Mouse (Mus musculus) E14TG2a.4 (cell line): ENCODE results near the gene Ifnar2.
A peak's percentile ranks its signal among the peaks of the same experiment; 100 is the strongest.

Experiments used
- H3K27me3 ChIP-seq: 2 replicates; pipeline ENCODE4 v1.6.1; 2014; ENCODE audit warnings: low read length, control low read depth; ENCODE audit not compliant: insufficient read depth
- H3K36me3 ChIP-seq: 2 replicates; pipeline ENCODE4 v1.6.1; 2014; ENCODE audit warnings: low read length, control low read depth; ENCODE audit not compliant: insufficient read depth
- H3K4me1 ChIP-seq: replicated peaks from 2 replicates; pipeline ENCODE4 v1.6.1; 2014; ENCODE audit warnings: low read depth, low read length, control low read depth
- H3K4me3 ChIP-seq: replicated peaks from 2 replicates; pipeline ENCODE4 v1.5.1; 2014; ENCODE audit warnings: mild to moderate bottlenecking, low read length
- H3K9me3 ChIP-seq: 2 replicates; pipeline ENCODE4 v1.6.1; 2014; ENCODE audit warnings: low read length, control low read depth
- CTCF ChIP-seq: conservative IDR thresholded peaks from 2 replicates; pipeline ENCODE4 v1.5.1; 2014; ENCODE audit warnings: low read length
- NANOG ChIP-seq: IDR thresholded peaks from 2 replicates; pipeline ENCODE4 v1.6.1; 2014; ENCODE audit warnings: borderline replicate concordance, low read length, mixed read lengths
- POU5F1 ChIP-seq: IDR thresholded peaks from 2 replicates; pipeline ENCODE4 v1.6.1; 2014; ENCODE audit warnings: low read length, borderline replicate concordance

The Ifnar2 gene

GRCm38 (mm10) chr16:91403784-91404183 lies 31.2 kb downstream of the Ifnar2 start:
- H3K4me3 ChIP-seq, result no peak overlapping the region
- peaks cover 17% of the 10 kb centered on the region for H3K4me1 ChIP-seq
- peaks cover 41% of the 10 kb centered on the region for H3K27me3 ChIP-seq
- no peak for TF ChIP-seq POU5F1
- no peak for TF ChIP-seq CTCF
- TF ChIP-seq NANOG, result no peak
- no peaks in the 10 kb centered on the region for H3K9me3 ChIP-seq
- no peaks in the 10 kb centered on the region for H3K36me3 ChIP-seq

DNA sequence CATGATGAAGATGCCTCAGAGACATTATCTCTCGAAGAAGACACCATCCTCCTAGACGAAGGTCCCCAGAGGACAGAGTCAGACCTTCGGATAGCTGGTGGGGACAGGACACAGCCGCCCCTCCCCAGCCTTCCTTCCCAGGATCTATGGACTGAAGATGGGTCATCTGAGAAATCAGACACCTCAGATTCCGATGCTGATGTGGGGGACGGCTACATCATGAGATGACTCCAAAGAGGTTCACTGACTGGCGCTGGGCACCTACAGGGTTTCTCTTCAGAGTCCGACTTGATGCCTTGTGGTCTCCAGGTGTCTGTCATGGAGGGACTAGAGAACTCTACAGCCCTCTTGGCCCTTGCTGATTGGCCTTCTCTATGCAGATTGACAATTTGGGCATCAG lies 31.6 kb downstream of the Ifnar2 start:
- no peaks in the 10 kb centered on the region for H3K9me3 ChIP-seq
- no peaks in the 10 kb centered on the region for H3K36me3 ChIP-seq
- peaks cover 43% of the 10 kb centered on the region for H3K27me3 ChIP-seq
- no peak overlapping the region for H3K4me3 ChIP-seq
- TF ChIP-seq POU5F1, result no peak
- TF ChIP-seq CTCF, result no peak
- no peak for TF ChIP-seq NANOG
- peaks cover 17% of the 10 kb centered on the region for H3K4me1 ChIP-seq

DNA sequence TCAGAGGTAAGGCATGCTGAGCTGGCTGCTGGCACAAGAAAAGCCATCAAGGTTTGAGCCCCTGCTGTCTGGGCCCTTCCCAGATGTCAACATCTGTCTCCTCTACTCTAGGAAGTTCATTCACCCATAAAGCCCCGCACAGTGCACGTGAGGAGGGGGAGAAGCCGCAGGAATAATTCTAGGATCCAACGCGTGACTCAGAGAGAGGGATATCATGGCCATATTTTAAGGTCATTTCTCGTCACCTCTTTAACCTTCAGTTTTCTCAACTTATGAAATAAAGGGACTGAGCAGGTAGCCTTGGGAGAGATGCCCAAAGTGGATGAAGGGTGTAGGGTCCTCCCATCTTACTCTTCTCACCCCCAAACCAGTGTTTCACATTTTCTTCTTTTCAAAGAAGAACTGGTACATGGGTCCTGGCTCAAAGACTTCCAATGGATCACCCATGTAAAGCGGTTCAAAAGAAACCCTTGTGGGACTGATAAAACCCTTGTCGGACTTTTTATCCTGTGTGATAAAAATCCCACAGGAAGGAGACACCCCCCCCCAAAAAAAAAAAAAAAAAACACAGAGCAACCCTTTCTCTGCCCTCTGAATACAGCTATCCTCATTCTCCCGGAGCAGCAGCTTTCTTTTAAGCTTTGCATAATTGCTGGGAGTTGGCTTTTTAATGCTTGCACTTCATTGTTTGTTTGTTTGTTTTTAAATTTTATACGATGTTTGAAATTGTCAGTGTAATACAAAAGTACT lies 32.4 kb downstream of the Ifnar2 start:
- H3K9me3 ChIP-seq, result no peaks in the 10 kb centered on the region
- H3K27me3 ChIP-seq, result peaks cover 43% of the 10 kb centered on the region
- TF ChIP-seq POU5F1 (no peak), CTCF (no peak), NANOG (no peak)
- no peak overlapping the region for H3K4me3 ChIP-seq
- peaks cover 17% of the 10 kb centered on the region for H3K4me1 ChIP-seq
- H3K36me3 ChIP-seq, result no peaks in the 10 kb centered on the region

- Histone ChIP-seq H3K4me1 (peaks cover 17% of the 10 kb centered on the region), H3K4me3 (peak within 1 kb of the TSS; percentile 84), H3K36me3 (no peaks in the 10 kb centered on the region), H3K9me3 (no peaks in the 10 kb centered on the region), H3K27me3 (peaks cover 43% of the 10 kb centered on the region)
- no peak for TF ChIP-seq NANOG
- no peak for TF ChIP-seq POU5F1
- no peak for TF ChIP-seq CTCF
Measured at GRCm38 (mm10) chr16:91405640-91406584, 33.3 kb downstream of the Ifnar2 start, which contains the start of gene Il10rb. Gene Il10rb, plus strand, starts transcription at chr16:91406164.

DNA sequence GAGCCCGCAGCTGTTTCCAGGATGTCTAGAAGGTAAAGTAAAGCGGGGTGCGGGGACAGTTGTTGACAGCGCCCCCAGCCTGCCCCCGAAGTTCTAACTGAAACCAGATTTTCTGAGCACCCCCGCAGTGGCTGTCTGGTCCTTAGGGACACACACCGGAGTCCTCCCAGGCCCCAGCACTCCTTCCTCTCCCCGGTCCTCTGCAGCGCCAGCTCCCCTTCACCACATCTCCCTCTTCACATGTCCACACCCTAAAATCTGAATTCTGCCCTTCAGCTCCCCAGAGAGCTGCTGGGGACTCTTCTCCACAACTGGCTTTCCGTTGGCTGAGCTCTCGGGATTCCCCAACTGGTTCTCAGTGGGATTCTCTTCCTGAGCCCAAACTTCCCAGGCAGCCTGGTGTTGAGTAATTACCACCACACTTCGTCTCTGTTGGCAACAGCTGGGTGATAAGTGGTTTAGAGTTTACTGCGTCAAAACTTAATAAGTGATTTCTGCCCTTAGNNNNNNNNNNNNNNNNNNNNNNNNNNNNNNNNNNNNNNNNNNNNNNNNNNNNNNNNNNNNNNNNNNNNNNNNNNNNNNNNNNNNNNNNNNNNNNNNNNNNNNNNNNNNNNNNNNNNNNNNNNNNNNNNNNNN lies 34.1 kb downstream of the Ifnar2 start:
- H3K4me1 ChIP-seq, result peaks cover 17% of the 10 kb centered on the region
- TF ChIP-seq CTCF (no peak), NANOG (no peak), POU5F1 (no peak)

DNA sequence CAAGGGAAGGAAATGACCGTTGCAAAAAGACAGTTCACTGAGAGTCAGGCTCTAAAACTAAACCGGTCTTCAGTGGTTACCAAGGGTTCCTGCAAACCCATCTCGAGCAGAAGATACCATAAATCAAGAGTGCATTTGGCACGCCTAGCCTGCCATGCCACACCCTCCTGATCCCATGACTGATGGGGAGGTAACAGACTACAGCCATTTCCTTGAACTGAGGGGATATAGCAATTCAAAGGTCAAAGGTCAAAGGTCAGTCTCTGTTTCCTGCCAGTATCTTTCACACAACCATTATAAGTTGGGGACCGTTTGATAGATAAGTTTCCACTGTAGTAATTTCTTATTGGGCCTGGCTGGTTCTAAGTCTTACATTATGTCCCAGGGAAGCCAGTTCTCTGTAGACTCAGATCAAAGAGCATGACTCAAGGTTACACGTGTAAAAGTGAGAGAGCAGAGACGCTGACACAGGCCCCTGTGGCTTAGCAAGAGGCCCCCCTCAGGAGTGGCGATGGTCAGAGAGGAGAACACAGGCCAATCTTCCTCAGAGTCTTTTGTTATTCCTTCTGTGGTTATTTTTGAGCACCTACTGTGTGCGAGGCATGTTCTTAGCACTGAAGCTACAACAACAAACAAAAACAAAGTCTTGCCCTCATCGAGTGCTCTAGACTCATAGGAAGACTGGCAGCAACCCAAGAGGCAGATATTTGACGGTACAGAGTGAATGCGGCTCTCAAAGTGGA lies 40.7 kb downstream of the Ifnar2 start:
- TF ChIP-seq CTCF, result no peak
- no peak for TF ChIP-seq NANOG
- TF ChIP-seq POU5F1, result no peak
- Histone ChIP-seq H3K4me3 (no peak overlapping the region), H3K36me3 (no peaks in the 10 kb centered on the region), H3K4me1 (peaks cover 14% of the 10 kb centered on the region), H3K27me3 (peaks cover 4% of the 10 kb centered on the region; the same call in 1 of the 2 replicates), H3K9me3 (no peaks in the 10 kb centered on the region)

More for the DNA sequence above, 34.1 kb downstream of the Ifnar2 start:
- Histone ChIP-seq H3K9me3 (no peaks in the 10 kb centered on the region), H3K4me3 (peak overlapping the region; percentile 84), H3K27me3 (peaks cover 43% of the 10 kb centered on the region), H3K36me3 (no peaks in the 10 kb centered on the region)

- no peak overlapping the region for H3K4me3 ChIP-seq
- H3K9me3 ChIP-seq, result no peaks in the 10 kb centered on the region
- H3K36me3 ChIP-seq, result no peaks in the 10 kb centered on the region
- H3K27me3 ChIP-seq, result peaks cover 4% of the 10 kb centered on the region; the same call in 1 of the 2 replicates
- TF ChIP-seq POU5F1, result no peak
- no peak for TF ChIP-seq CTCF
- TF ChIP-seq NANOG, result no peak
- peaks cover 14% of the 10 kb centered on the region for H3K4me1 ChIP-seq
Measured at GRCm38 (mm10) chr16:91415391-91416189, 43.0 kb downstream of the Ifnar2 start.
